Mouse (Mus musculus): ENCODE measurements around the gene Banf2. TPM values are rescaled to one million over a fixed set of nuclear protein-coding genes. Genes with fewer than 3 reads are reported as not detected.

Banf2 gene
- total RNA-seq, 4 experiments from 2014 or later = not detected

- DNase-seq (ENCODE audit: low spot score) = no peak
Measured at GRCm38 (mm10) chr2:144025361-144025760, 7.5 kb upstream of the Banf2 start.

- no peak for DNase-seq (ENCODE audit: low spot score)
Measured at GRCm38 (mm10) chr2:144026456-144026855, 6.4 kb upstream of the Banf2 start.

- no peak for DNase-seq (ENCODE audit: low spot score)
Measured at GRCm38 (mm10) chr2:144030791-144031190, 2.1 kb upstream of the Banf2 start.

GRCm38 (mm10) chr2:144044726-144045125, 11.9 kb downstream of the Banf2 start:
- peak; percentile 40 for DNase-seq (ENCODE audit: low spot score)

GRCm38 (mm10) chr2:144045756-144046560, 13.1 kb downstream of the Banf2 start:
- no peak for DNase-seq (ENCODE audit: low spot score)

- DNase-seq (ENCODE audit: low spot score) = no peak
Measured at GRCm38 (mm10) chr2:144046916-144047315, 14.1 kb downstream of the Banf2 start.

- DNase-seq (ENCODE audit: low spot score) = no peak
Measured at GRCm38 (mm10) chr2:144050146-144050680, 17.4 kb downstream of the Banf2 start.

- no peak for DNase-seq (ENCODE audit: low spot score)
Measured at GRCm38 (mm10) chr2:144050861-144051260, 18.0 kb downstream of the Banf2 start.

GRCm38 (mm10) chr2:144052410-144053065, 19.7 kb downstream of the Banf2 start:
- DNase-seq (ENCODE audit: low spot score) = peak; percentile 30

GRCm38 (mm10) chr2:144057735-144058134, 24.9 kb downstream of the Banf2 start:
- DNase-seq (ENCODE audit: low spot score) = no peak

- DNase-seq (ENCODE audit: low spot score) = no peak
Measured at GRCm38 (mm10) chr2:144061701-144062100, 28.8 kb downstream of the Banf2 start.

GRCm38 (mm10) chr2:144065499-144065898, 32.6 kb downstream of the Banf2 start:
- DNase-seq (ENCODE audit: low spot score) = no peak

- DNase-seq (ENCODE audit: low spot score) = no peak
Measured at GRCm38 (mm10) chr2:144069663-144070062, 36.8 kb downstream of the Banf2 start.

GRCm38 (mm10) chr2:144070479-144070878, 37.6 kb downstream of the Banf2 start:
- no peak for DNase-seq (ENCODE audit: low spot score)

- DNase-seq (ENCODE audit: low spot score) = no peak
Measured at GRCm38 (mm10) chr2:144072642-144073041, 39.8 kb downstream of the Banf2 start.

- no peak for DNase-seq (ENCODE audit: low spot score)
Measured at GRCm38 (mm10) chr2:144074059-144074458, 41.2 kb downstream of the Banf2 start.

- no peak for DNase-seq (ENCODE audit: low spot score)
Measured at GRCm38 (mm10) chr2:144076625-144077024, 43.8 kb downstream of the Banf2 start.

- DNase-seq (ENCODE audit: low spot score) = no peak
Measured at GRCm38 (mm10) chr2:144078897-144079296, 46.0 kb downstream of the Banf2 start.

- peak; percentile 76 for DNase-seq (ENCODE audit: low spot score)
Measured at GRCm38 (mm10) chr2:144086183-144086847, 53.5 kb downstream of the Banf2 start.

GRCm38 (mm10) chr2:144087899-144088584, 55.2 kb downstream of the Banf2 start:
- DNase-seq (ENCODE audit: low spot score) = no peak

GRCm38 (mm10) chr2:144092767-144093166, 59.9 kb downstream of the Banf2 start:
- no peak for DNase-seq (ENCODE audit: low spot score)

GRCm38 (mm10) chr2:144094721-144095120, 61.9 kb downstream of the Banf2 start:
- DNase-seq (ENCODE audit: low spot score) = no peak
